Mouse (Mus musculus) left cerebral cortex, postnatal 4 days (tissue): ENCODE measurements around the gene Myo18b. TPM values are rescaled to one million over a fixed set of nuclear protein-coding genes. Genes with fewer than 3 reads are reported as not detected.

Experiments used
- DNase-seq: peaks from one replicate; pipeline ENCODE4 v3.0.0-alpha.2; 2022
- intact Hi-C: fragments of 180-260 bp; cut with DNase I; formaldehyde crosslinking; loops from one replicate; pipeline ENCODE4 v1.15.1; 2025
- total RNA-seq, 2 experiments: library from RNA; stranded (reverse); gene quantifications; 2 replicates each; pipeline ENCODE4 v1.2.3; 2021

Gene Myo18b
- total RNA-seq, 2 experiments from 2014 or later, result 5.6 to 6.8 TPM

- DNase-seq, result peak; percentile 32
These were observed 70.9 kb downstream of the Myo18b start for GRCm38 (mm10) chr5:112825091-112825794.

GRCm38 (mm10) chr5:112824376-112824775, 71.8 kb downstream of the Myo18b start:
- DNase-seq, result no peak
- intact Hi-C loops, result no loop called here

More at GRCm38 (mm10) chr5:112825091-112825794, 70.9 kb downstream of the Myo18b start:
- intact Hi-C loops, result no loop called here

GRCm38 (mm10) chr5:112822426-112822825, 73.7 kb downstream of the Myo18b start:
- no peak for DNase-seq
- intact Hi-C loops, result no loop called here

GRCm38 (mm10) chr5:112815051-112815450, 81.1 kb downstream of the Myo18b start:
- no peak for DNase-seq
- intact Hi-C loops, result no loop called here

GRCm38 (mm10) chr5:112807629-112808028, 88.5 kb downstream of the Myo18b start:
- intact Hi-C loops, result no loop called here
- no peak for DNase-seq

GRCm38 (mm10) chr5:112796086-112796485, 100.1 kb downstream of the Myo18b start:
- intact Hi-C loops, result no loop called here
- no peak for DNase-seq

GRCm38 (mm10) chr5:112791792-112792780, 104.1 kb downstream of the Myo18b start:
- DNase-seq, result no peak
- intact Hi-C loops, result no loop called here

- DNase-seq, result peak; percentile 50
- intact Hi-C loops, result no loop called here
These were observed 105.6 kb downstream of the Myo18b start for GRCm38 (mm10) chr5:112790376-112791111.

GRCm38 (mm10) chr5:112788441-112788840, 107.7 kb downstream of the Myo18b start:
- no peak for DNase-seq
- intact Hi-C loops, result no loop called here

- intact Hi-C loops, result no loop called here
- DNase-seq, result peak; percentile 31
These were observed 109.4 kb downstream of the Myo18b start for GRCm38 (mm10) chr5:112786788-112787187.

- intact Hi-C loops, result no loop called here
These were observed 110.1 kb downstream of the Myo18b start for GRCm38 (mm10) chr5:112786031-112786430.

GRCm38 (mm10) chr5:112781719-112782118, 114.4 kb downstream of the Myo18b start:
- intact Hi-C loops, result no loop called here
- no peak for DNase-seq

More at GRCm38 (mm10) chr5:112786031-112786430, 110.1 kb downstream of the Myo18b start:
- no peak for DNase-seq

- no peak for DNase-seq
- intact Hi-C loops, result no loop called here
These were observed 114.9 kb downstream of the Myo18b start for GRCm38 (mm10) chr5:112781231-112781630.

- intact Hi-C loops, result no loop called here
- DNase-seq, result peak; percentile 83
These were observed 115.8 kb downstream of the Myo18b start for GRCm38 (mm10) chr5:112780383-112780782.

GRCm38 (mm10) chr5:112776781-112777405, 119.3 kb downstream of the Myo18b start:
- no peak for DNase-seq
- intact Hi-C loops, result no loop called here

GRCm38 (mm10) chr5:112773429-112773828, 122.7 kb downstream of the Myo18b start:
- no peak for DNase-seq
- intact Hi-C loops, result no loop called here

- intact Hi-C loops, result no loop called here
- DNase-seq, result no peak
These were observed 124.7 kb downstream of the Myo18b start for GRCm38 (mm10) chr5:112771376-112771901.

- no peak for DNase-seq
- intact Hi-C loops, result no loop called here
These were observed 126.4 kb downstream of the Myo18b start for GRCm38 (mm10) chr5:112769721-112770119.

GRCm38 (mm10) chr5:112769020-112769720, 127.0 kb downstream of the Myo18b start:
- intact Hi-C loops, result no loop called here
- DNase-seq, result no peak
